Mouse (Mus musculus) hindbrain, embryonic 14.5 days (tissue): ENCODE measurements around the gene Tob2. TPM values are rescaled to one million over a fixed set of nuclear protein-coding genes. Genes with fewer than 3 reads are reported as not detected.

Source experiments
- ATAC-seq: fragments of 200-750 bp; cut with Nextera tagmentation; 2 replicates; pipeline ENCODE4 v1.8.0; 2017; ENCODE audit warnings: moderate number of reproducible peaks, mild to moderate bottlenecking, moderate TSS enrichment, moderate library complexity; ENCODE audit not compliant: low FRiP score
- DNase-seq: peaks from one replicate; pipeline ENCODE4 v3.0.0-alpha.2; 2015; ENCODE audit warnings: low spot score
- H3K27ac ChIP-seq: fragments of 300-500 bp; sonication (generic); 2 replicates; pipeline ENCODE4 v1.5.1; 2014; ENCODE audit warnings: mild to moderate bottlenecking, moderate library complexity
- H3K27me3 ChIP-seq: fragments of 300-500 bp; sonication (generic); 2 replicates; pipeline ENCODE4 v1.6.1; 2014; ENCODE audit warnings: mild to moderate bottlenecking, low read length, mixed read lengths; ENCODE audit not compliant: control insufficient read depth, insufficient read depth
- H3K36me3 ChIP-seq: fragments of 300-500 bp; sonication (generic); replicated peaks from 2 replicates; pipeline ENCODE4 v1.6.1; 2014; ENCODE audit not compliant: control insufficient read depth, insufficient read depth
- H3K4me1 ChIP-seq: fragments of 300-500 bp; sonication (generic); replicated peaks from 2 replicates; pipeline ENCODE4 v1.6.1; 2014; ENCODE audit warnings: antibody characterized with exemption, low read length, mixed read lengths; ENCODE audit not compliant: control insufficient read depth, insufficient read depth
- H3K4me2 ChIP-seq: fragments of 300-500 bp; sonication (generic); replicated peaks from 2 replicates; pipeline ENCODE4 v1.6.1; 2014; ENCODE audit warnings: mild to moderate bottlenecking, moderate library complexity
- H3K4me3 ChIP-seq: fragments of 300-500 bp; sonication (generic); replicated peaks from 2 replicates; pipeline ENCODE4 v1.5.1; 2014; ENCODE audit warnings: mild to moderate bottlenecking, low read length
- H3K9ac ChIP-seq: fragments of 300-500 bp; sonication (generic); 2 replicates; pipeline ENCODE4 v1.6.1; 2014
- H3K9me3 ChIP-seq: fragments of 300-500 bp; sonication (generic); 2 replicates; pipeline ENCODE4 v1.6.1; 2016; ENCODE audit warnings: low read length; ENCODE audit not compliant: control insufficient read depth
- WGBS: fragments of 180-500 bp; shearing (Covaris S2); extraction: QIAGEN DNeasy Blood & Tissue Kit; methylation state at CpG from one replicate; pipeline ENCODE4 v1.1.7; 2014; 5-methylcytosine and 5-hydroxymethylcytosine counted together
- polyA plus RNA-seq: library from polyadenylated mRNA; unstranded; fragments of >200 nt; fragmentation: Nextera tagmentation; extraction: Ambion mirVana; gene quantifications from 2 replicates; pipeline ENCODE4 v1.2.1, GENCODE M21; 2014

The Tob2 gene
- polyA plus RNA-seq, 1 experiment from 2014 or later = 13.4 TPM

DNA sequence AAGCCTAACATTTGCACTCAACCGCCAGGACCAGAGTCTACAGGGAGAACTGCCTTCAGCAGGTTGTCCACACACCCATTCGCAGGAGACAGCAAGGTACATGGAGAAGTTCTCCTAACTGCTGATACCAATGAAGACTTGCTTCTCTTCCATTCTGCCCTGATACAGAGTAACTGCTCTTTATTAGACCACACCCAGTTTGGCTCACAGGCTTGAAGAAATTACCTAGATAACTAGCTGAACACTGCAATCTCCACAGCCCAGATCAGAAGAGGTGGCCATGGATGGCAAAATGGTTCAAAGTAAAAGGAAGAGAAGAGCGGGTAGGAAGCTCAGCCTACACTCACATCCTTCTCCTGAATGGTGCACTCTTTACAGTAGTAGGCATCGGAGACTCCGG lies 11.4 kb upstream of the Tob2 start:
- Histone ChIP-seq H3K9me3 (no peaks in the 10 kb centered on the region), H3K4me2 (no peak overlapping the region), H3K4me1 (peaks cover 16% of the 10 kb centered on the region), H3K9ac (no peak overlapping the region), H3K27ac (no peak overlapping the region), H3K27me3 (no peaks in the 10 kb centered on the region), H3K4me3 (no peak overlapping the region), H3K36me3 (peaks cover 56% of the 10 kb centered on the region)
- ATAC-seq (no peak), DNase-seq (no peak)
- WGBS = 97% methylated on average over 5 of the region's 5 CpGs

DNA sequence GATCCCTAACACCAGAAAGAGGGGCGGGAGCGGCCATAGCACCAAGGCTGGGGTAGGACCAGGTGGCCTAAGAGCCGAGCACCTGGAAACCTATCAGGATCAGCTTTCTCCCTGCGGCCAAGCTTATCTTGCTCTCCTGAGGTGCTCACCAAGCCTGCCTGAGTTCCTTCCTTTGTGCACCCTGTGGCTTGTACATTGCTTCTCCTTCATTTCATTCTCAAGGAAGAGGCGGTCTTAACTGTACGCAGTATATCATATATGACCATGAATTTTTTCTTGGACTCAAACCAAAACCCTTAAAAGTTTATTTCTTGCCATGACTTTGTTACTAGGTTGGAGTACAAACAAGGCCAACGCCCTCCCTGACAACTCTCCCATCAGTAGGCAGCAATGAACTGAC lies 5.6 kb upstream of the Tob2 start:
- no peak for DNase-seq
- H3K36me3 ChIP-seq = peaks cover 54% of the 10 kb centered on the region

DNA sequence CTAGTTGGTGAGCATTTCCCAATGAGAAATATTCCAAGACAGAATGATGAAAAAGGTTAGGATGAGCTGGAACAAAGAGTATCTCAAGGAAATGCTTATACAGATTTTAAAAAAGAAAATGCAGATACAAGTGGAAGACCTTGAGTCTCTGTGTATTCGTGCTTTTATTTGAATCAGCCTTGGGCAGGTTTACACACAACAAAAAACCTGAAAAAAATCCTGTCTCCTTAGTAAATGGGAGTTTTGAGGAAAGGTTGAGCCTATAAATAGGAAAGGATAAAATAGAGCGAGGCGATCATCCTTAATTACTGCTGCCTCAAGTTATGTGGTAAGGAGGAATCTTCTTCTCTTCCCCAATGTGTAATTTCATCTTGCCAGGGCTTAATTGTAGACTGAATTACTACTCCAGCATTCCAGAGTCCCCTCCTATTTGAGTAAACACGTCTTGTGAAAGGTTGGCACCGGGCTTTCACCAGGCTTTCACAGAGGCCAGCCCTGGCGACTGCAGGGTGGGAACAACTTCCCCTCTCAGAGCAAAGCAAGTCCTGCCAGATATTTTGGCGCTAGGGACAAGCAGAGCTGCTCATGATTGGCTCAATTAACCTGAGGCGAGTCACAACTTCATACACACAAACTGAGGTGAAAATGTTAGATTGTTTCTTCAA lies 2.0 kb upstream of the Tob2 start:
- ATAC-seq (no peak), DNase-seq (no peak)
- peaks cover 13% of the 10 kb centered on the region; the same call in 1 of the 2 replicates for H3K4me1 ChIP-seq
- H3K36me3 ChIP-seq = peaks cover 17% of the 10 kb centered on the region
- H3K4me2 ChIP-seq = peak overlapping the region; percentile 98
- 46% methylated on average over 8 of the region's 8 CpGs for whole genome bisulfite sequencing
- H3K27me3 ChIP-seq = no peaks in the 10 kb centered on the region
- H3K9me3 ChIP-seq = no peaks in the 10 kb centered on the region
- peak overlapping the region; percentile 50 for H3K9ac ChIP-seq
- peak overlapping the region; percentile 94 for H3K4me3 ChIP-seq
- H3K27ac ChIP-seq = peak overlapping the region; percentile 97

More for the DNA sequence above, 5.6 kb upstream of the Tob2 start:
- Histone ChIP-seq H3K9me3 (no peaks in the 10 kb centered on the region), H3K4me1 (0 out of 2 replicates have a peak, but pooled peaks cover 9% of the 10 kb centered on the region), H3K9ac (no peak overlapping the region), H3K4me2 (no peak overlapping the region), H3K27me3 (no peaks in the 10 kb centered on the region), H3K4me3 (no peak overlapping the region), H3K27ac (no peak overlapping the region)
- 93% methylated on average over 7 of the region's 7 CpGs for WGBS
- ATAC-seq = no peak

DNA sequence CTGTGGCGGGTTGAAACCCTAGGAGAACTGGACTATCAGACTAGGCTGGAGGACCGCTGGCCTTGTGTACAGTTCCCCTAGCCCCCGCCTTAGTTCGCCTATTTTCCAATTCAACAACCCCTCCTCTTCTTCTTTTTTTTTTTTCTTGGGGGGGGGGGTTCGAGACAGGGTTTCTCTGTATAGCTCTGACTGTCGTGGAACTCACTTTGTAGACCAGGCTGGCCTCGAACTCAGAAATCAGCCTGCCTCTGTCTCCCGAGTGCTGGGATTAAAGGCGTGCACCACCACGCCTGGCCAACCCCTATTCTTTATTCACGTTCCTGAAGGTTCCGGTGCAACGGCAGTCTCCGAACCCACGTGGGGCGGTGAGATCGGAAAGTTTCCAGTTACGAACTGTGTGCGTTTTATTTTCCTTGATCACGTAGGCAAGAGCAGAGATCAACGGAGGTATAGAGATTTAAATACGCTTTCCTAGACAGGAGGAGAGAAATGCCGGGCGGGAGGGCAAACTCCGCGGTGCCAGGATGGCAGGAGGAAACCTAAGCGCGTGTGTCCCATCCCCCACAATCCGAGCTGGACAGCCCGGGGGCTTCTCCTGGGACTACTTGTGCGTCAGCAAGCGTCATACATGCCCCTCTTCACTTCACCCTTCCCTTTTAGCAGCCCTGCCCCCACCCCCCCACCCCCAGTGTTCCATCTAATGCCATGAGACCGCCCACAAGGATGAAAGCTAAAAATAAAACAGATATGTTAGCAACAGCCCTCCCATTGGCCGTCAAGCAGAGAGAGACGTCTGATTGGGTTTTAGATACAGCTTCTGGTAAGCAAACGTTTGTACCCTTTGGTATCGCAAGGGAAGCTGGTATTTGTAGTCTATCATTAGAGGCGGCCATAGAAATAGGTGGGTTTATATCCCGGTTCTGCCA lies 997 bp upstream of the Tob2 start:
- Histone ChIP-seq H3K4me2 (peak overlapping the region; percentile 98), H3K9ac (peak overlapping the region; percentile 86), H3K4me1 (peaks cover 21% of the 10 kb centered on the region), H3K36me3 (peaks cover 7% of the 10 kb centered on the region), H3K27ac (peak overlapping the region; percentile 97), H3K4me3 (peak overlapping the region; percentile 94), H3K9me3 (no peaks in the 10 kb centered on the region), H3K27me3 (no peaks in the 10 kb centered on the region)
- ATAC-seq (peak; percentile 86), DNase-seq (peak; percentile 91)
- under 1% methylated on average over 38 of the region's 39 CpGs for WGBS

DNA sequence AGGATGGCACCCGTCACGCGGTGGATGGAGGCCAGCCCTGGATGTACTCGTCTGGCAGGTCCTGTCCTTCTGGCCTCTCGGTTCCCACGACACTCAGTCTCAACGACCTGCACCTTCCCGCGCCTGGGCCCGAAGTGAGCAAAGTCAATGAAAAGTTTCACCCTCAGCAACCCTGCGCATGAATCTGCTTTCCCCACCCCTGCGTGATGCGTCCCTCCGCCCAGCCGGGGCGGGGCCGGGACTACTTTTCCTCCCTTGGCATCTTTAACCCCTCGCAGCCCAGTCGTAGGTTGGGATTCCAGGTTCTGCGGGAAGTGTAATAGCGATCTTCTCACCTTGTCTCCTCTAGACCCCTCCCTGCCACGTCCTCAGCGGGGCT lies 469 bp downstream of the Tob2 start:
- Histone ChIP-seq H3K9ac (peak overlapping the region; percentile 86), H3K4me1 (peaks cover 21% of the 10 kb centered on the region), H3K27ac (peak overlapping the region; percentile 97), H3K9me3 (no peaks in the 10 kb centered on the region), H3K27me3 (no peaks in the 10 kb centered on the region), H3K36me3 (no peaks in the 10 kb centered on the region; the same call in 1 of the 2 replicates), H3K4me3 (peak overlapping the region; percentile 94), H3K4me2 (peak overlapping the region; percentile 98)
- 0 out of 2 replicates have a peak, but pooled peaks have one; percentile 4 for ATAC-seq
- 0% methylated on average over 23 of the region's 23 CpGs for WGBS
- DNase-seq = peak; percentile 92

DNA sequence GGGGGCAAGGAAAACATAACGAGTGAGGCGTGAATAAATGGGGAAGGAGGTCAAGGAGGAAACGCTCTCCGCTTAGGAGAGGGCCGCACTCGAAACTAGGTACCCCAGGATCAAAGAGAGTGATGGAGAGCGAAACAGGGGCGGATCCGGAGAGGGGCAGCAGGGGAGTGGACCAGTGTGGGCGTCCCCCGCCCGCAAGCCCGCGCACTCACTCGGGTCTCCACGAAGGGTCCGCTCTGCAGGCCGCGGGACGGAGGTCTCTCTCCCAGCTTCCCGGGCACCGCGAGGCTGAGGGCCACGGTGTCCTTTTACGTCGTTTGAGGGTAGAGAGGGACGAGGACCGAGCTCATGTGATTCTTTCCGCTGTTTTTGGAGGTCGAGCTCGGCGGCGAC lies 876 bp downstream of the Tob2 start:
- Histone ChIP-seq H3K27ac (peak overlapping the region; percentile 97), H3K4me2 (peak overlapping the region; percentile 98), H3K9me3 (no peaks in the 10 kb centered on the region), H3K27me3 (no peaks in the 10 kb centered on the region), H3K9ac (peak overlapping the region; percentile 86), H3K4me1 (peaks cover 21% of the 10 kb centered on the region), H3K4me3 (peak overlapping the region; percentile 94), H3K36me3 (no peaks in the 10 kb centered on the region; the same call in 1 of the 2 replicates)
- 0% methylated on average over 33 of the region's 33 CpGs for WGBS
- no peak for ATAC-seq
- DNase-seq = no peak

DNA sequence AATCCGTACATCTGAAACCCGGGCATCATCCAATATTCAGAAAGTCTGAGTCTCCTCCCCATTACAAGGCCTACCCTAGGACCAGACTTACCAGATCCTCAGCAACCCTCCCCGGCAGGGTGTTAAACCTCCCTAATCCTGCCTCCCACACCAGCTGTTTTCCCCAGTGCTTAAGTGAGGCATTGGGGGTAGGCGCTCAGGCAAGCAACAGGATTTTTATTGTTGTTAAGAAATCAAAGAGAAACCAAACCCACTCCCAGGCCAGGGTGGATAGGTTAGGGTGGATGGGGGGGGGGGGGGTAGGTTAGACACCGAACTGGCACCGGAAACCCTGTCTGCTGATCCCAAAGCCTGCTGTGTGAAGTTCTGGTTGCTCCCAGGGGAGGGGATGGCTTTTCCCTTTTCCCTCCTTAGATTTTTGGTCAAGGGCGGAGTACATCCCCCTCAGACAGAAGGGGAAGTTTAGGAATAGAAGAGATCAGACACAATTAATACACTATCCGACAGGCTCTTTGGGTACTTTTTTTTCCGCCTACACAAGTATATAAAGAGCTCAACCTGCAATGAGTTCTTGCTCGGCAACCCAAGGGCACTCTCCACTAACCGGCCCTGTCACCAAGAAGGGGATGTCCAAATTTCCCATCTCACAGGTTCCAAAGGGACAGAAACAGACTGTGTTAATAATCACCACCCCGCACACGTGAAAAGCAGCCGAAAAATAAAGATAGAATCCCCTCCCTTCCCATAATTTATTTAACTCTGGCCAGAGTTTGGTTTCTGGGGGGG lies 1.5 kb downstream of the Tob2 start:
- H3K27ac ChIP-seq = peak overlapping the region; percentile 97
- H3K9ac ChIP-seq = peak overlapping the region; percentile 86
- peak overlapping the region; percentile 94 for H3K4me3 ChIP-seq
- no peak for ATAC-seq
- no peaks in the 10 kb centered on the region for H3K27me3 ChIP-seq
- H3K9me3 ChIP-seq = no peaks in the 10 kb centered on the region
- H3K36me3 ChIP-seq = no peaks in the 10 kb centered on the region; the same call in 1 of the 2 replicates
- H3K4me2 ChIP-seq = peak overlapping the region; percentile 98
- 2% methylated on average over 14 of the region's 14 CpGs for WGBS
- no peak for DNase-seq
- H3K4me1 ChIP-seq = peaks cover 21% of the 10 kb centered on the region

DNA sequence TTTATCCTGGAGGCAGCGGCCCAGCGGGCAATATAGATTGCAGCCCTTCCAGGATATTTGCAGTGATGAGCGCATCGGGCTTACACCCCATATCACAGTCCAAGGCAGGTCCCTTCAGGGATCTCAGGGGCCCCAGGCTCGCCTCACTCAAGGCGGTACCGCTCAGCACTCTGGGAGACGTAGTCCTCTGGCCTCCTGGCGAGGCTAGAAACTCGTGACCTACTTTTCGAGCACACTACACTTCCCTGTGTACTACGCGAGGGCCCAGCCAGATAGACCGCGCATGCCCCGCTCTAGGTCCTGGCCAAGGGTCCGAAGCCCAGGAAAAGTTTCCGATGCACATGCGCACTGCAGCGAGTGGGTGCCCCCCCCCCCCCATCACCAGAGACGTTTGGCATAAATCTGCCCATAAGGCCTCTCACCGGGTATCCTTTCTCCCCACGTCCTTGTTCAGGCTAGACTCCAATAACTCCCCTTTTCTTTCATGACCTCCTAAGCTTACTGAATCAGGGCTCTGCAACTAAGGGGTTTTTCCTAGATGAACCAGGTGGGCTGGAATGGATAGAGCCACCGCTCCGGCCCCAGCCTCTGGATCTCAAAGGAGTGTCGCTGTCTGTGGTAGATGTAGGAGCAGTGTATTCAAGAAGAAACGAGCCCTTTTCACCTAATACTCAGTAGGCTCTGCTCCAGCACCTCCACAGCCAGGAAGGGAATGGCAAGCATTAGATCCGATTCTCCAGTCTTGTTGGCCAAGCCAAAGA lies 2.4 kb downstream of the Tob2 start:
- ATAC-seq (peak; percentile 90), DNase-seq (peak; percentile 86)
- under 1% methylated on average over 28 of the region's 28 CpGs for WGBS
- Histone ChIP-seq H3K4me3 (peak overlapping the region; percentile 94), H3K4me2 (peak overlapping the region; percentile 98), H3K27me3 (no peaks in the 10 kb centered on the region), H3K27ac (peak overlapping the region; percentile 76; the same call in 1 of the 2 replicates), H3K9me3 (no peaks in the 10 kb centered on the region), H3K4me1 (peaks cover 21% of the 10 kb centered on the region), H3K36me3 (peaks cover 7% of the 10 kb centered on the region), H3K9ac (peak overlapping the region; percentile 86)
